Mouse (Mus musculus): ENCODE measurements around the gene Txlng.
"Not testable (repeated sequence)": the region's sequence is repeated elsewhere in the genome, so short reads cannot be mapped to it uniquely, and the experiment has no call there.

Gene Txlng

GRCm38 (mm10) chrX:162829203-162829708, at the start of gene Txlng:
TSS of gene Txlng (minus strand) at chrX:162829454.
- DNase-seq (ENCODE audit: low spot score) = peak; percentile 92

GRCm38 (mm10) chrX:162878236-162878635, 49.0 kb upstream of the Txlng start:
- no peak for DNase-seq (ENCODE audit: low spot score)

DNA sequence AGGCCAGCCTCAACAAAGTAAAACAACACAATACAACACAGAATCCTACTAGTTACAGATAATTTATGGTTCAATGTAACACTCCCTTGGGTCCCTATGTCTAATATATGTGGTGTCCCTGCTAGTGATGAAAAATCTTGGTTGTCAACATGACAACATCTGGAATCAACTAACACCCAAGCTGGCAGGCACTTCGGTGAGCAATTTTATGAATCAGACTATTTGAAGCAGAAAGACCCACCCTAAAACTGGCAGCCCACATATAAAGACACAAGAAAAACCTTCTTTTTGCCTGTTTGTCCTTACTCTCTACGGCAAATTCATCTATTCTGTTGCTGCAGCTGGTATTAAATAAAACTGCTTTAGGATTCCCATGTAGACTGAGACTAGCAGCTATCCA, 44.5 kb upstream of the Txlng start:
- DNase-seq (ENCODE audit: low spot score) = no peak

DNA sequence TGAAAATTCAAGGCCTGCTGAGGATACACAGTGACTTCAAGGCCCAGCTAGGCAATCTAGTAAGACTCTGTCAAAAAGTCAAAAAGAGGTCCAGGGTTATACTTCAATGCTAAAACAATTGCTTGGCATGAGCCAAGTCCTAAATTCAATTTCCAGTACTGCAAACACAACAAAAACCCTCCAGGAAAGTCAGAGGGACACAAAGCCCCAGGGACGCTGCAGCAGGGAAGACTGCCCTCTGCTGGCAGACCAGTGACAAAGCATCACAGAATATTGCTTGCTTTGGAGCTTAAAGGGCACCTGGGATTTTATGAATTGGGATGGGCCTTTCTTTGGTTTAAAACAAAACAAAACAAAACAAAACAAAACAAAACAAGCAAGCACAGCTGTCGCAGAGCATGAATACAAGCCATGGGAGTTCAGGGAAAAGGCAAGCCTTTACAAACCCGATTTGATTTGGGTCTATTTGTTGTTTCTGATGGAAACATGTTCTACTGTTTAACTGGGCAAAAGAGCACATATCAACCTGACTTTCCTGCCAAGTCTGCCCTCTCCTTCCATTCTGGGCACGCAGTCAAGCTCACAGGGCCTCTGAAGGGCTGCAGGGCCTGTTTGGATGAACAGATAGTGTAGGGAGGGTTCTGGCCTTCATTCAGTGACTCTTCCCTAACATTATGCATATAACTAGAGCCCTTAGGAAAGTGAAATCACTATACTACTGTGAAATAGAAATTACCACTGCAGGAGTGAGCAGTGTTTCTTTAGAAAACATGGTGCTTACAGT, 42.7 kb upstream of the Txlng start:
- peak; percentile 8 for DNase-seq (ENCODE audit: low spot score)

GRCm38 (mm10) chrX:162868294-162868965, 39.2 kb upstream of the Txlng start:
- no peak for DNase-seq (ENCODE audit: low spot score)

GRCm38 (mm10) chrX:162848682-162849081, 19.4 kb upstream of the Txlng start:
- no peak for DNase-seq (ENCODE audit: low spot score)

- DNase-seq (ENCODE audit: low spot score) = no peak
Measured at GRCm38 (mm10) chrX:162845531-162845930, 16.3 kb upstream of the Txlng start.

DNA sequence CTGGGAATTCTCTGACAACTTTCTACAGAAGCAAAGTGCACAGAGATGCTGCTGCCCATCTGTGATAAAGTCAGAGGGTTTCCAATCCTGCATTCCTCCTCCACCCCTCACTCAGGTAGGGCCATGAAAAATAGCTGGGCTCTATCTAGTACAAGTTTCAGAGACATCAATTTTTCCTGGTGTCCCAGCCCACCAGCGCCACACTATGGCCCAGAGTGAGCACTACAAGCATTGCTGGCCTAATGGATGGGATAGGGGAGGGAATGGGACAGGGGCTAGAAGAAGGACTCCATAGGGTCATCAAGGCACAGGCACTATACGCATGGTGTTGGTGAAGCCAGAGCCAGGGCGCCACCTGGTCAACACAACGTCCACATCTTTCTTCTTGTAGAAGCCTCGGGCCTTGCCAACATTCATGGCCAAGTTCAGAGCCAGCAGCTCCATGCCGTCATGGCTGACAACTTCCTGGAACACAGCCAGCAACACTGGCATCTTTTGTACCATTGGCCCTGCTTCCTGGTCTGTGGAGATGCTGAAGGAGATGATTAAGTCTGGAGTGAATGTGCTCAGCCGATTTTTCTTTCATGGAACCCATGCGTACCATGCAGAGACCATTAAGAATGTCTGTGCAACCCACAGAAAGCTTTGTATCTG, 15.3 kb upstream of the Txlng start:
- DNase-seq (ENCODE audit: low spot score) = no peak

- DNase-seq (ENCODE audit: low spot score) = no peak
Measured at GRCm38 (mm10) chrX:162832101-162832500, 2.8 kb upstream of the Txlng start.

DNA sequence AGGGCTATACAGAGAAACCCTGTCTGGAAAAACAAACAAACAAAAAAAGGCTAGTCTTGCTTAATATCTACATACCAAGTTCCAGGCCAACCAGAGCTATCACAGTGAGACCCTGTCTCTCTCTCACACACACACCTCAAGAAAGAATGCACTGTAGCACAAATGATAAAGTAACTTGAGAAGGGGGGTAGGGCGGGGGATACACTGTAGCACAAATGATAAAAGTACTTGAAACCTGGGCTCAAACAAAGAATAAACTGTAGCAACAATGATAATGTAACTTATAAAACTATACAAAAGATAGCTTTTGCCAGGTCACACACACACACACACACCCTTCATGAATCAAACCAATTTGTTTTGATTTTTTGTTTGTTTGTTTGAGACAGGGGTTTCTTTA, 2.3 kb upstream of the Txlng start:
- no peak for DNase-seq (ENCODE audit: low spot score)

GRCm38 (mm10) chrX:162831036-162831435, 1.8 kb upstream of the Txlng start:
- DNase-seq (ENCODE audit: low spot score) = no peak

GRCm38 (mm10) chrX:162830313-162830712, 1.1 kb upstream of the Txlng start:
- not testable (repeated sequence) for DNase-seq (ENCODE audit: low spot score)

- DNase-seq (ENCODE audit: low spot score) = no peak
Measured at GRCm38 (mm10) chrX:162829741-162830140, 487 bp upstream of the Txlng start.

GRCm38 (mm10) chrX:162828783-162829182, 471 bp downstream of the Txlng start:
- peak; percentile 19 for DNase-seq (ENCODE audit: low spot score)

DNA sequence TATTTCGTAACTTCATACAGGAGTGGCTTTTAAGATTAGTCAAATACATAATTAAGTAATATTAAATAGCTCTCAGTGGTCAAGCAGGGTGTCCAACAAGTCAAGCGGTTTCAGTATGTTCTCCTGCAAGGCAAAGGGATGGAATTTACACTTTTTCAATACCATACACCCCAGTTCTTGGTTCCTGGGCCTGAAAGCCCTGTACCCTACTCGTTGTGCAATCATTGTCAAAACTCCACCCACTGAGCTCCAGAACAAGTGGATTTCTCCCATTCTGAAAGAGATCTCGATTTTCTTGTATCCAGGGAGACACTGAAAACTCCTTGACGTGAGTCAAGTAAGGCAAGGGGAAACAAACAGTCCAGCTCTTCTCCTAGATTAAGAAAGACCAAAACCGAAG, 1.2 kb downstream of the Txlng start:
- no peak for DNase-seq (ENCODE audit: low spot score)

DNA sequence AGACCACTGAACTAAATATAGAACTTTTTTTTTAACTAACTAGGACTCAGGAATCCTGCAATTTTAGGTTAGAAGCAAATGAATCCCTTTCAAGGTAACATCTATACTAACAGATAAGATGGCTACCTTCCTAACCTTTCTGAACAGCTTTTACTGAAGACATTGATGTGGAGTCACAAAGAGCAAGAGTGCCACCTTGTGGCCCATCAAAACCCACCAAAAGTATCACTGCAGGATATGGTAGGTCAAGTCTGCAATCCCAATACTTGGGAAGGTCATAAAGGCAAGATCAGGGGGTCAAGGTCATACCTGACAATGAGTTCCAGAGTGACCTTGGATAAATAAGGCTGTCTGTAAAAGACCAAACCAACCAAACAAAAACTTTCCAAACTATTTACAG, 28.9 kb downstream of the Txlng start:
- DNase-seq (ENCODE audit: low spot score) = peak; percentile 39

DNA sequence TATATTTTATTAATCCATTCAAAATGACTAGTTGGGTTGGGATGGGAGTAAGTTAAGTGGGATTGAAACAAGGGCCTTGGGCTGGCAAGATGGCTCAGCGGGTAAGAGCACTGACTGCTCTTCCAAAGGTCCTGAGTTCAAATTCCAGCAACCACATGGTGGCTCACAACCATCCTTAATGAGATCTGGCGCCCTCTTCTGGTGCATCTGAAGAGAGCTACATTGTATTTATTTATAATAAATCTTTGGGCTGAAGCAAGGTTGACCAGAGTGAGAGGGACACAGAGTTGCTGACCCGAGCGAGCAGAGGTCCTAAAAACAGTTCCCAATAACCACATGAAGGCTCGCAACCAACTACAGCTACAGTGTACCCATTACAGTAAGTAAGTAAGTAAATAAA, 37.9 kb downstream of the Txlng start:
- not testable (repeated sequence) for DNase-seq (ENCODE audit: low spot score)

DNA sequence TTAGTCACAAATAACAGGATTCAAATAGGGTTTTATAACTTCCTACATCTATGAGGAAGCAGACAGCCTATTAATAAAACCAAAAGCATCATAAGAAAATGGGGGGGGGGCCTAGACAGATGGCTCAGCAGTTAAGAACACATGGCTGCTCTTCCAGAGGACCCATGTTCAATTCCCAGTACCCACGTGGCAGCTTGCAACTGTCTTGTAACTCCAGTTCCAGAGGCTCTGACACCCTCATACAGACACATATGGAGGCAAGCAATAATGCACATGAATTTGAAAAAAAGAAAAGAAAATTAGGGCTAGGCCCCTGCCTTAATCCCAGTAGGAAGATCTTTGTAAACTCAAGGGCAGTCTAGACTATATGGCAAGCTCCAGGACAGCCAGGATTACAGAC, 40.9 kb downstream of the Txlng start:
- no peak for DNase-seq (ENCODE audit: low spot score)

DNA sequence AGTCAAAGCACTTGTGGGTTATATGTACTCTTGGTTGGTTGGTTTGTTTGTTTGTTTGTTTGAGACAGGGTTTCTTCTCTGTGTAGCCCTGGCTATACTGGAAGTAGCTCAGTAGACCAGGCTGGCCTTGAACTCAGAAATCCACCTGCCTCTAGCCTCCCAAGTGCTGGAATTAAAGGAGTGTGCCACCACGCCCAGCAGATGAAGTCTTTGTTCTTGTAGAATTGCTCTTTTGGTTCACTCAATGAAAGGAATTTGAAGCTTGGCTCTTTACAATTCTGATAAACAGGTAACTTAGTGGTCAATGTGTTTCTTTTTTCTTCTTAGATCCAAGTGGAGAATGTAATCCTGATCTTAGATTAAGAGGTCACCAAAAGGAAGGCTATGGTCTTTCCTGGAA, 58.5 kb downstream of the Txlng start:
- no peak for DNase-seq (ENCODE audit: low spot score)

DNA sequence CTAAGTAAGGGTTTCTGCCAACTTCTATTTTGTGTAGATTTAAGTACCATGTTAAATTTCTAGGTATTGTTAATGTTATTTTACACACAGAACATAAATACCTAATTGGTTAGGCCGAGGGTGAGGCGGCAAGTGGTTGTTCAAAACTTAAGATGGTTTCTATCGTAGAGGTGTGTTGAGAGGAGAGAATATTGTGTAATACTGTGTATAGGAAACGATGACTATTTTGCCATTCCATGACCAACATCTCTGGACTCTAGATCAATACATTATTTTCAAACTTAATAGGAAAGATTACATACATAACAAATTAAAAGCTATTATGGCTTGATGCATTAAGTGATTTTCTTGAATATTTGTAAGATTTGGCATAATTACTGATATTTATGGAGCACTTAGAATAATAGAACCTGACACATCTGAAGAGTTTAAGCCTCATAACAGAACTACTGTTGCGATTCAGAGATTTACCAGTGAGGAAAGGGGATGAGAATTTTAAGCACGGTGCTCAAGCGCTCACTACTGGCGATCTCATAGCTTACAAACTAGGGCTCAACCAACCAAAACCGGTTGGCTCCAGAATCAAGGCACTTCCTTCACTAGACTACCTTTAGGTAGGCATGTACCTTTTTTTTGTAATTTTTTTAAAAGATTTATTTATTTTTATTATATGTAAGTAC, 67.4 kb downstream of the Txlng start:
- DNase-seq (ENCODE audit: low spot score) = no peak

GRCm38 (mm10) chrX:162760958-162761515, 68.2 kb downstream of the Txlng start:
- no peak for DNase-seq (ENCODE audit: low spot score)
